Mouse (Mus musculus) liver, embryonic 14.5 days (tissue): Measurements from ENCODE around the gene Acin1.

Experiments used
- CTCF ChIP-seq: IDR thresholded peaks from 2 replicates; pipeline ENCODE4 v1.5.1; 2016; ENCODE audit warnings: antibody characterized with exemption, low read depth, control low read depth
- EP300 ChIP-seq: IDR thresholded peaks from 2 replicates; pipeline ENCODE4 v1.6.1; 2016; ENCODE audit warnings: antibody characterized with exemption, low read depth

DNA sequence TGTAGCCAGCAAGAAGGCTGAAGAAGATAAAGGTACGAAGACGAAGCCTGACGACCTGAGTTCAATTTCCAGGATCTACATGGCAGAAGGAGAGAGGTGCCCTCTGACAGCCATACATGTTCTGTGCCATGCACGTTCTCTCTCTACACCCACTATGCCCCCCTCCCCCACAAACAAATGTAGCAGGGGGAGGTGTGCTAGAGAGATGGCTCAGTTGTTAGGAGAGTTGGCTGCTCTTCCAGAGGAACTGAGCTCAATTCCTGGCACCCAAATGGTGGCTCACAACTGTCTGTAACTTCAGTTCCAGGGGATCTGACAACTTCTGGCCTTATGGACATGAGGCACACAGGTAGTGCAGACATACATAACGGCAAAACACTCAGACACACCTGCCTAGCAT, 10.4 kb downstream of the Acin1 start:
- TF ChIP-seq CTCF (no peak), EP300 (no peak)
